Mouse (Mus musculus): ENCODE data around the gene Gm4553. TPM values are rescaled to one million over a fixed set of nuclear protein-coding genes. Genes with fewer than 3 reads are reported as not detected.
"Not testable (repeated sequence)": the region's sequence is repeated elsewhere in the genome, so short reads cannot be mapped to it uniquely, and the experiment has no call there.

Gene Gm4553
- total RNA-seq, 2 experiments from 2014 or later: not detected

GRCm38 (mm10) chr7:142134206-142134995 is 31.1 kb downstream of the Gm4553 start:
- peak in 1 of 2 experiments; percentile 6 for DNase-seq

- DNase-seq: no peak
Observed at GRCm38 (mm10) chr7:142128843-142129242, 36.7 kb downstream of the Gm4553 start.

GRCm38 (mm10) chr7:142120629-142121028 is 44.9 kb downstream of the Gm4553 start, which contains the start of gene Gm45618:
TSS of gene Gm45618 (minus strand) at chr7:142120729.
- DNase-seq: not testable (repeated sequence)

GRCm38 (mm10) chr7:142119632-142120031 is 45.9 kb downstream of the Gm4553 start:
- peak in 1 of 2 experiments; percentile 21 for DNase-seq

Other genes with a start within 250 kb of the Gm4553 start
- gene Tollip, start 247.2 kb downstream of the Gm4553 start, total RNA-seq (2021): 10 to 100 TPM; 50.9 to 54.4 TPM
- gene Brsk2, start 216.0 kb downstream of the Gm4553 start, total RNA-seq (2021): under 1 TPM; 0.15 to 0.39 TPM
- 10 to 100 TPM; 45.7 to 51.1 TPM for gene Mob2, start 104.7 kb downstream of the Gm4553 start, total RNA-seq (2021)
- 10 to 100 TPM; 30.7 to 36.6 TPM for gene Dusp8, start 69.9 kb downstream of the Gm4553 start, total RNA-seq (2021)
- not detected for gene Gm45618, start 45.0 kb downstream of the Gm4553 start, total RNA-seq (2021)
- not detected for gene Gm39115, start 29.7 kb downstream of the Gm4553 start, total RNA-seq (2021)
- not detected for gene Gm45337, start 21.1 kb downstream of the Gm4553 start, total RNA-seq (2021)
- gene Gm29735, start 8.6 kb downstream of the Gm4553 start, total RNA-seq (2021): not detected
- gene Krtap5-2, start 10.3 kb upstream of the Gm4553 start, total RNA-seq (2021): not detected
- gene Gm10153, start 24.6 kb upstream of the Gm4553 start, total RNA-seq (2021): not detected
- not detected for gene Krtap5-3, start 35.6 kb upstream of the Gm4553 start, total RNA-seq (2021)
- gene Gm7579, start 46.1 kb upstream of the Gm4553 start, total RNA-seq (2021): not detected
- gene Krtap5-5, start 64.2 kb upstream of the Gm4553 start, total RNA-seq (2021): not detected
- gene Gm40460, start 75.3 kb upstream of the Gm4553 start, total RNA-seq (2021): not detected
- not detected for gene Gm2431, start 92.6 kb upstream of the Gm4553 start, total RNA-seq (2021)
- gene Gm4559, start 108.6 kb upstream of the Gm4553 start, total RNA-seq (2021): not detected
- not detected for gene Krtap5-1, start 131.4 kb upstream of the Gm4553 start, total RNA-seq (2021)
- gene Krtap5-4, start 137.8 kb upstream of the Gm4553 start, total RNA-seq (2021): not detected
- 1 to 10 TPM; 2.0 to 2.2 TPM for gene Ifitm10, start 208.0 kb upstream of the Gm4553 start, total RNA-seq (2021)
- 1 to 10 TPM; 2.1 to 2.2 TPM for gene Gm49369, start 216.9 kb upstream of the Gm4553 start, total RNA-seq (2021)
- gene Ctsd, start 222.3 kb upstream of the Gm4553 start, total RNA-seq (2021): 1,000 to 10,000 TPM in 1 of 2 experiments, 100 to 1,000 TPM in 1; 997 to 1,066 TPM

Data from heart, adult 18-20 months (tissue).